Mouse (Mus musculus) mesoderm, embryonic 11.5 days (tissue): ENCODE measurements around the gene H2-DMb1.

Experiments
- DNase-seq: peaks from one replicate; pipeline ENCODE4 v3.0.0-alpha.2; 2012; ENCODE audit warnings: low read depth, low spot score

The H2-DMb1 gene

DNA sequence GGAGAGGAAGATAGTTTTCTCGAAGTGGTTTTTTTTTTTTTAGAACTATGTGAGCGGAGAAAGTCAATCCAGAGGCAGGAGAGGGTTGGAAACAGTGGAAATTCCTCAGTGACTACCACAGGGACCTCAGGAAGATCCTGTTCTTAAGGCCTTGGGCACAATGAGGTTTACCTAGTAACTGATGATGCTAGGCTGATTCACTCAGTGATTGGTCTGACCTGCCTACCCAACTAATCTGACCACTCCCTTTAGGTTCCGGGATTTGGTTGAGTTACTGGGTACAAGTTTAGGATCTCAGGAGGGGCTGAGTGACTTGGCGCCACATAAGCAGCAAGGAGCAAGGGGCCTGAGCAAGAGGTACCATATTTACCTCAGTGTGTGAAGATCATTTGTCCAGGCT lies at the start of gene H2-DMb1:
TSS of gene H2-DMb1 (plus strand) at position 150 of the 400 bp plus-strand sequence.
- peak; percentile 50 for DNase-seq

GRCm38 (mm10) chr17:34104804-34105203 lies 48.1 kb upstream of the H2-DMb1 start:
- DNase-seq: no peak

- no peak for DNase-seq
Observed at GRCm38 (mm10) chr17:34106555-34106954, 46.3 kb upstream of the H2-DMb1 start.

GRCm38 (mm10) chr17:34107109-34107867 lies 45.6 kb upstream of the H2-DMb1 start:
- no peak for DNase-seq

DNA sequence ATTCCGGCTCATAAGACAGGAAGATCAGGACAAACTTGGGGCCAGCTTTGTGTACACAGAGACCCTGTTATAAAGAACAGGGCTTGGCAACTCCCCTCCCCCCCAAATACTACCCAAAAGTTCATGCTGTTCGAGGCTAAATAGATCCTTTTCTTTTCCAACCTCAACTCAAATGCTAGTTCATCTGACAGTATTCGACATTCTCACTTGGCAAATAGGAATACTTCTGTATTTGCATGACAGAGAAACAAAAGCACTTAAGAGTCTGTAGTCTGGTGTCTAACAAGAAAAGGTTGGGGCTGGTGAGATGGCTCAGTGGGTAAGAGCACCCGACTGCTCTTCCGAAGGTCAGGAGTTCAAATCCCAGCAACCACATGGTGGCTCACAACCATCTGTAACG lies 44.4 kb upstream of the H2-DMb1 start:
- DNase-seq: no peak

- DNase-seq: no peak
Observed at GRCm38 (mm10) chr17:34109038-34109805, 43.6 kb upstream of the H2-DMb1 start.

- DNase-seq: no peak
Observed at GRCm38 (mm10) chr17:34109806-34110195, 43.1 kb upstream of the H2-DMb1 start.

DNA sequence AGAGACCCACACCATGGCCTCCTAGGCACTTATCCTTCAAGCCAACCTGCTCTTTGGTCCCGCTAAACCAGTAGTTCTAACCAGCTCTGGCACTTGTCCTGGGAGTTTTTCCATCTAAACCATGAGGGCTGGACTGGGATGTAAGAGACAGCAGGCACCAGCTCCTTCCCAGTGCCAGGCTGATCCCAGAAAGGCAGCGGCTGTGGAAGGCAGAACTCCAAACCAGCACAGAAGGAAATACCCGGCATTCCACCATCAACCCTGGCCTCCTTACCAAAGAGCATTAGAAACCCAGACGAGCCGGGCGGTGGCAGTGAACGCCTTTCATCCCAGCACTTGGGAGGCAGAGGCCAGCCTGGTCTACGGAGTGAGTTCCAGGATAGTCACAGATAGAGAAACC lies 42.6 kb upstream of the H2-DMb1 start:
- no peak for DNase-seq

GRCm38 (mm10) chr17:34114114-34114513 lies 38.8 kb upstream of the H2-DMb1 start:
- no peak for DNase-seq

GRCm38 (mm10) chr17:34116736-34117370 lies 36.0 kb upstream of the H2-DMb1 start:
- no peak for DNase-seq

- DNase-seq: no peak
Observed at GRCm38 (mm10) chr17:34117421-34118112, 35.3 kb upstream of the H2-DMb1 start.

DNA sequence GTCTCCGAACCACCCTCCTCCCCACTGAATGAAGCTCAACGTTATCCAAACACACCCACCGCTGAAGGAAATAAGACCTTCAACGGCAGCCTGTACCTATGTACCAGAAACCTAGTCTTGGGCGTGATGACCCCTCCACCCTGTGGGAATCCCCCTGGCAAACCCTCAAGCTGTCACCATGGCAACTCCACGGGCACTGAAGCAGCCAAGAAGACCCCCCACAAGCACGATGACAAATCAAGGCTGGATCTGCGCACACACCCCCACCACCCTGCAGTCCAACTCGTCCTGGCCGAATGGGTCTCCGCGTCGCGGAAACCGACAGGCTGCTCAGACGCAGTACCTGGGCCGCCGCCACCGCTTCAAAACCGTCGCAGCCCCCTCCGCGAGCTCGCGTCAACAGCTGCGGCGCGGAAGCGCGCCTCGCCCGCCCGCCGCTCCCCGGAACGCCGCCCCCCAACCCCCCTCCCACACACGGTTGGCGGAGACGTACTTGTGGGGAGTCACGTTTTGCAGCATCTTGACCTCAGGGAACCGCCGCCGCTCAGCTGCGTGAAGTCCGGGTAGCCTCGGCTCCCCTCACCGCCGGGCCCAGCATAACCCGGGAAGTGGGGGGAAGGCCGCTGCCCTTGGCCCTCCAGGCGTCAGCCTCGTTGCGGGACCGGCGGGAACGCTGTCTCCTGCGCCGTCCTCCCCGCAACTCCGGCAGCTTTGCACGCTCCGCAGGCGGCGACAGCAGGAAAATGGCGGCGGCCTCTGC lies 34.6 kb upstream of the H2-DMb1 start:
- peak; percentile 50 for DNase-seq

- no peak for DNase-seq
Observed at GRCm38 (mm10) chr17:34118873-34119248, 34.0 kb upstream of the H2-DMb1 start.

DNA sequence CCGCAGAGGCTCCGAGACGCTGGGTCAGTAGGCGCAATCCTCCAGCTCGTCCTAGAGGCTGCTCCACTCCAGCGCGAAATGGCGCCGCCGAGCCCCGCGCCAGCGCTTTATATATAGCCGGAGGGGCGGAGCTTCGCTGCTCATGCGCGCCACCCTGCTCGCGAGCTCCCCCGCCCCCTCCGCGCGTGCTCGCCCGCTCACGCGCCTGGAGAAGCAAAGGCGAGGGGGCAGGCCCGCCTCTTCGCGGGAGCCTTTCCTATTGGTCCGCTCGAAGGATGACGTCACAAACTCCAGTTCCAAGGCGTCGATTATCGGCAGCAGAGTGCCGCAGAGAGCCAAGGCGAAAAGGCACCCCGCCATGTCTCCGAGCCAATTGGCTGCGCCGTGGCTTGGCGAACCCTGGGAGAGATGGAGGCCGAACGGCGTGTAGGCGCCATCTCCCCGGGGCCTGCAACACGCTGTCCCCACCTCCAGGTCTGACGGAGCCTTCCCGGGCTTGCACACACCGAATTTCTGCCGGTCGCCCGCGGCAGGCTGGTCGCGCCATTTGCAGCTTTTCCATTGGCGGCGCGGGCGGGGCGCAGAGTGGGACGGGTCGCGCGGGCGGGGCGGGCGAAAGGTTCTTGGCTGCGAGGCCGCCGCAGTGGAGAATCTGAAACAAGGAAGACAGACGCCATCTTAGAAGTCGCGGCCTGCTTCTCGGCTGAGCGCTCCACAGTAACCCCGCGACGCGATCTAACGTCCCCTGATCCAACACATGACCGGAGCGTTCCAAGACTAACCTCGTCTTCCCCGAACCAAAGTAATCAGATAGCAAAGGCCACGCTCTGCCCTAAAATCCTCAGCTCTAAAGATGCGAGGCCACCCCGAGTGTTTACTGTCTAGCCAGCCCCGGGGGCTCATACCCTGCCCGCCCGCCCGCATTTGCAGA lies 33.4 kb upstream of the H2-DMb1 start, which contains the start of gene H2-DMa:
TSS of gene H2-DMa (plus strand) at position 293 of the 931 bp plus-strand sequence.
- peak; percentile 99 for DNase-seq

- DNase-seq: peak; percentile 91
Observed at GRCm38 (mm10) chr17:34120180-34120723, 32.6 kb upstream of the H2-DMb1 start.

DNA sequence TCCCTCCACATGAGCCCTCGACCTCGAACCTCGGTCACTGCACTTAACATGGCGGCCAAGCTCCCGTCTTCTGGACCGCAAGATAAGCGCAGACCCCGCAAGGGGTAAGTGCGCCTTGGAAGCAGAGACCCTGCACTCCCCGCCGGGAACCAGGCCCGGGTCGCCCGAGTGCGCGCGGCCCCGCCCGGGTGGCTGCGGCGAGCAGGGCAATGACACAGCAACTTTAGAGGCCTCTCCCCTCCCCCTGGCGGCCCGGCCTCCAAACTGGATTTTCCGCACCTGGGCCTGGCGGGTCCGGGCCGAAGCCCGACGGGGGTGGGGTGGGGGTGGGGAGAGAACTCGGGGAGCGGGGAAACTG lies 32.1 kb upstream of the H2-DMb1 start:
- DNase-seq: no peak

GRCm38 (mm10) chr17:34121172-34121878 lies 31.5 kb upstream of the H2-DMb1 start:
- DNase-seq: peak; percentile 91

- DNase-seq: peak; percentile 84
Observed at GRCm38 (mm10) chr17:34121879-34122187, 31.0 kb upstream of the H2-DMb1 start.
